18 mouse cellular contexts compared by ENCODE assay signal in genomic region chr8:47278211-47278610, GRCm38 (mm10).
DNase-seq lines count a peak whose midpoint lies in the region; ATAC-seq and TF ChIP-seq lines count a peak whose summit lies in the region.
"Had no signal": no experiment of that assay in that cellular context is flagged by ENCODE, and none has a peak within 500 bp of the region (broad histone marks: within the 10 kb centered on the region; RNA-seq: fewer than 3 reads in every experiment).

No protein-coding gene starts in this region.

- no peak for TF ChIP-seq EP300 in lung, postnatal 0 days (IDR thresholded peaks at IDR 0.05)

- no peak overlapping the region for H3K4me3 ChIP-seq in lung, adult 2 months (replicated peaks; ENCODE audit: extremely low read depth, low read depth, low read length)
- H3K4me3 ChIP-seq in lung, postnatal 0 days (ENCODE audit: low read depth, low read length) = no peak overlapping the region
- H3K4me3 ChIP-seq: embryonic facial prominence, embryonic 12.5 days; forebrain, embryonic 15.5 days had no signal

- TF ChIP-seq CTCF in lung, adult 2 months (IDR thresholded peaks at IDR 0.05; ENCODE audit: insufficient read depth, low read length) = no peak
- no peak for TF ChIP-seq CTCF in lung, postnatal 0 days (IDR thresholded peaks at IDR 0.05)

- no peak for TF ChIP-seq POLR2A in lung, adult 2 months (IDR thresholded peaks at IDR 0.05; ENCODE audit: borderline replicate concordance, extremely low read depth, low read depth, low read length)

- peak; percentile 8 for DNase-seq in adrenal gland, postnatal 14 days
- no peak for DNase-seq in adrenal gland, postnatal 4 days (ENCODE audit: low spot score in 2 of 2)
- peak; percentile 28 to 64 for DNase-seq in lung, adult 18-20 months
- DNase-seq in lung, adult 2 months = no peak
- DNase-seq in lung, postnatal 0 days (ENCODE audit: low spot score) = peak; percentile 86
- DNase-seq in lung, postnatal 36 days = peak; percentile 66
- DNase-seq in layer of hippocampus, postnatal 36 days = no peak
- DNase-seq in kidney, adult 11 months = no peak
- DNase-seq: cerebellum, adult 18-20 months; cerebellum, postnatal 10 days; gastrocnemius, postnatal 36 days; heart, adult 18-20 months; kidney, adult 18-20 months had no signal

- peak; percentile 94 for ATAC-seq in lung, postnatal 0 days
- ATAC-seq: forebrain, embryonic 15.5 days; hindbrain, embryonic 16.5 days; inflammation-experienced regulatory T-cells, adult 6 months had no signal

- H3K9me3 ChIP-seq in lung, postnatal 0 days (ENCODE audit: low read length) = no peaks in the 10 kb centered on the region
- H3K9me3 ChIP-seq: embryonic facial prominence, embryonic 12.5 days; forebrain, embryonic 15.5 days had no signal

- 63% methylated on average over 3 of the region's 3 CpGs for WGBS in lung, adult 2 months
- WGBS in lung, postnatal 0 days = 49% methylated on average over 3 of the region's 3 CpGs

- H3K4me1 ChIP-seq in lung, adult 2 months (ENCODE audit: control insufficient read depth, insufficient read depth, low read length) = no peaks in the 10 kb centered on the region; the same call in 1 of the 2 replicates
- peaks cover 3% of the 10 kb centered on the region; the same call in 1 of the 2 replicates for H3K4me1 ChIP-seq in lung, postnatal 0 days (ENCODE audit: insufficient read depth, low read depth, low read length)

- H3K9ac ChIP-seq in lung, postnatal 0 days (replicated peaks; ENCODE audit: low read depth) = no peak overlapping the region
- H3K9ac ChIP-seq: embryonic facial prominence, embryonic 12.5 days; forebrain, embryonic 15.5 days had no signal

- no peak overlapping the region for H3K27ac ChIP-seq in lung, postnatal 0 days (ENCODE audit: low read length)
- H3K27ac ChIP-seq: embryonic facial prominence, embryonic 12.5 days; forebrain, embryonic 15.5 days had no signal

- H3K36me3 ChIP-seq in lung, postnatal 0 days (ENCODE audit: insufficient read depth, low read length) = no peaks in the 10 kb centered on the region
- H3K36me3 ChIP-seq: embryonic facial prominence, embryonic 12.5 days; forebrain, embryonic 15.5 days had no signal

- no peaks in the 10 kb centered on the region for H3K27me3 ChIP-seq in lung, postnatal 0 days (replicated peaks; ENCODE audit: insufficient read depth, low read length)
- H3K27me3 ChIP-seq: embryonic facial prominence, embryonic 12.5 days; forebrain, embryonic 15.5 days had no signal

- no peak overlapping the region for H3K4me2 ChIP-seq in lung, postnatal 0 days (replicated peaks; ENCODE audit: low read depth, low read length)
- H3K4me2 ChIP-seq: embryonic facial prominence, embryonic 12.5 days; forebrain, embryonic 15.5 days; heart, embryonic 11.5 days had no signal

Comparison
In these comparisons a context has a peak if more than half of its experiments do, and no peak if none do; other contexts are left out.
1. DNase-seq: peak in adrenal gland, postnatal 14 days (single experiment), lung, adult 18-20 months (2 of 2), lung, postnatal 0 days (single experiment) and lung, postnatal 36 days (single experiment); none in adrenal gland, postnatal 4 days (0 of 2), lung, adult 2 months (single experiment), layer of hippocampus, postnatal 36 days (0 of 2) and kidney, adult 11 months (single experiment).